Mouse (Mus musculus) right cerebral cortex, postnatal 10 days (tissue): ENCODE measurements around the gene 4930402H24Rik.

Experiments used
- DNase-seq, 2 experiments: peaks; one replicate each; pipeline ENCODE4 v3.0.0; 2021; ENCODE audit warnings: low spot score in 2 of 2

The 4930402H24Rik gene

DNA sequence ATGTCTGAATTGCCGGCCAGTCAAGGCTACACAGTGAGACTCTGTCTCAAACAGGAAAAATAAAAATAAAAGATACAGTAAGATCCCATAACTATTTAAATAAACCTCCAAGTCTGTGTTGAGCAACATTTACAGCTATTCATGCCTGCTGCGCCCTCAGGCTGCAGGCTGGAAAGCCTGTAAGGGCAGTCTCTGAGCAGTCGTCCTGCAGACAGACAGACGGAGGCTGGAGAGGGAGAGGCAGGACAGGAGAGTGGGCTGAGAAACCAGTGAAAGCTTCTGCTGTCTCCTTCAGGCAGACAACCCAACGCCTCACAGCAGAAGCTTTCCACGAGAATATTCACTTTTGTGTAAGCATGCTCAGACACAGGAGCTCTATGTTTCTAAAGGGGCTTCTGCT, 92.5 kb downstream of the 4930402H24Rik start:
- no peak for DNase-seq

DNA sequence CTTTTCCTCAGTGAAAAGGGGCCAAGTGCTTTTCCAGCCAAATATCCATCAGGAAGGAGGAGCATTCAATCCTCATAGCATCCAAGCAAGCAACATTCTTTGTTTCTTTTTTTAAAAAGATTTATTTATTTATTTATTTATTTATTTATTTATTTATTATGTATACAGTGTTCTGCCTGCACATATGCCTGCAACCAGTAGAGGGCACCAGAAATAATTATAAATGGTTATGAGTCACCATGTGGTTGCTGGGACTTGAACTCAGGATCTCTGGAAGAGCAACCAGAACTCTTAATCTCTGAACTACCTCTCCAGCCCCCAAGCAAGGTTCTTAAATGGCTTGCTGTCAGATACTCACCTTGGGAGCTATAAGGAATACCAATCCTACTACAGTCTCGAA, 93.7 kb downstream of the 4930402H24Rik start:
- DNase-seq, result no peak

DNA sequence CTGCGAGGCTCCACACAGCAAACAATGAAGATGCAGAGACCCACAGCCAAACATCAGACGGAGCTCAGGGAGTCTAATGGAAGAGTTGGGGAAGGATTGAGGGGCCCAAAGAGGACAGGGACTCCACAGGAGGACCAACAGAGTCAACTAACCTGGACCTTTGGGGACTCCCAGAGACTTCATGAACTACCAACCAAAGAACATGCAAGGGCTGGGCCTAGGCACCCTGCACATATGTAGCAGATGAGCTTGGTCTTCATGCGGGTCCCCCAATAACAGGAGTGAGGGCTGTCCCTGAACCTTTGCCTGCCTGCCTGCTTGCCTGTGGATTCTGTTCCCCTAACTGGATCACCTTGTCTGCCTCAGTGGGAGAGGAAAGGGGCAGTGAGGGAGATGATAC, 101.1 kb downstream of the 4930402H24Rik start:
- no peak for DNase-seq

DNA sequence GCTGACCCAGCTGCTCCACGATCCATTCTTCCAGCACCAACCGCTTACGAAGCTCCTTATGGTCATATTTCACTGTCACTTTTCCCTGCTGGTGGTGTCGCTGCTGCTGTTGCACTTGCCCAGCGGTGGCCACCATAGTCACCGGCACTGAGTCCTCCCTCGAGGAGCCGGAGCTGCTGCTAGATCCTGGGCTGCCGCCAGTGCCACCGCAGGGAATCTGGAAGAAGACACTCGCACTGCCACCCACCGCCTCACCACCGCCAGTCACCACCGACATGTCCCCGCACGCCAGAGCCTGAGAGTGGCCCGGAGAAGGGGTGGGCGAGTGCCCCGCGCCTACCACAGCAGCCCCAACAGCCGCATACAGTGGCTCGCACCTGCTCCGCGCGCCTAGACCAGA, 102.5 kb downstream of the 4930402H24Rik start:
- no peak for DNase-seq

DNA sequence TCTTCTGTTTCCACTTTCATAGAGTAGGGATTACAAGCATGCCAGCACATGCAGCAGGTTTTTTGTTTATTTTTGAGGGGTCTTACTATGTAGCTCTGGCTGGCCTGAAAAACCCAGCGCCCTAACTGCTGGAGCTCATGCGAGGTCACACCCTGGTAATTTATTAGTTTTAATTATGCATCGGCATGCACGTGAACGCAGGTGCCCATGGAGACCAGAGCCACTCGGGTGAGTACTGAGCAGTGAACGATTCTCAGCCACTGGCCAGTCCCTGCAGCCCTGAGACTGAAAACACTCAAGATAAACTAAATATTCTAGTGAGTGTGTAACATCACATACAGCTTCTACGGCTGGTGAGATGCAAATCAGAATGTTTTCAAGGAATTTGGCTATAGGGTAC, 110.5 kb downstream of the 4930402H24Rik start:
- DNase-seq, result no peak

DNA sequence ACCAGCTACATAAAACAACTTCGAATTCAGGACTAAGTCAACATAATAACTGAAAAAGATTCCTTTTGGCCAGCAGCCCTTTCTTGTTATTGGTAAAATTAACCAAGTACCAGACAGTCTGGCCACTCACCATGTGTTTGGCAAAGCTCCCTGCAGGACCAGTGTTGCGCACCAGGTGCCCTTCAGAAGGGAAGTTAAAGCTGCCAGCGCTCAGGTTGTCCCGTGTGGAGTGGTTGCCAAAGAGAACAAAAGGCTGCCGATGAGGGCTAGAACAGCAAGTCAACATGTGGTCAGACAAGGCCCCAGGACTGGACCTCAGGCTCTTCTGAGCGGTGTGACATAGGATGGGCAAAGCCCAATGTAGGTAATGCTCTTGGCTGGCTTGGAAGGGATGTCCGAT, 114.5 kb downstream of the 4930402H24Rik start:
- no peak for DNase-seq

DNA sequence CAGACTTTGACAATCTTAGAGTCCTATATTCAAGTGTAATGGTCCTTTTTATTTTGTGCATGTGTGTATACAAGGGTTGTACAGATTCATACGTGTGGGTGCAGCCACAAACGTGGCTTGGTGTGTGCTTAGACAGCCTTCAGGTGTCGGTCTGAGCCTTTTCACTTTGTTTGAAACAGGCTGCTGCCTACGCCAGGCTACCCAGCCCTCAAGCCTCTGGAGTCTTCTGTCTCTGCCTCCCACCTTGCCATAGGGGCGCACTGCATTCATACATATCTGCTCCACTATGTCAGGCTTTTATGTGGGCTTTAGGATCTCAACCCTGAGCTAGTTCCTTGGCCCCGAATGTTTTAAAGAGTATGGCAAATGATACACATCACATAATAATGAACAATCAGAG, 116.6 kb downstream of the 4930402H24Rik start:
- no peak for DNase-seq

DNA sequence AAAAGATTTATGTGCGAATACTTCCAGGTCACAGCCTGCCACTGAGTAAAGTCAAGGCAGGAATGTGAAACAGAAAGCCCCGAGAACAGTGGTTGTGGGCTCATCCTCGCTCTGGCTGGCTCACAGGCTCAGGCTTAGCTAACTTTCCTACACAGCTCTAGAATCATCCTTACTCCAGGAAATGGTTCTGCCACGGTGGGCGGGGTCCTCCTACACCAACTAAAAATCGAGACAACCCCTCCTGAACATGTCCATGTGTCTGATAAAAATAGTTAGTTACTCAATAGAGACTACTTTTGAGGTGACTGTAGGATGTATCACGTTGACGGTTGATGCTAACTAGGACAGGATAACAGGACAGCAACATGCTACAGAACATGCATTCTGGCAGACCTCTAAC, 117.2 kb downstream of the 4930402H24Rik start:
- peak in 1 of 2 experiments; percentile 36 for DNase-seq

DNA sequence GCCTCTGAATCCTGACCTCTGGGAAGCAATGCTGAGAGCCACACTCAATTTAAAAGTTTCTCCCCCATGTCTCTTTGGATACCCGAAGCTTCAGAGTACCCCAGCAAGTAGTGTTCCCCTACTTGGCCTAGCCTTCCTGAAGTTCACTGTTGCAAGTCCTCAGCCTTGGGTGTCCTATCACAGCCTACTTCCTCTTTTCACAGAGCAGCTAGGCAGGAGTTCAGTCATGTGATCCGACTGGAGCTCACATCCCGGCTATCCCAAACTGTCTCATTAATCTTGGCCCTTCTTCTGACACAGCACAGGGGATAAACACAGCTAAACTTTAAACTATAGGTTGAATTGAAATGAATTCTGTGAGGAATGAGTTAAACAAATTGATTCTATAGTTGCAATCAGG, 121.3 kb downstream of the 4930402H24Rik start:
- no peak for DNase-seq

DNA sequence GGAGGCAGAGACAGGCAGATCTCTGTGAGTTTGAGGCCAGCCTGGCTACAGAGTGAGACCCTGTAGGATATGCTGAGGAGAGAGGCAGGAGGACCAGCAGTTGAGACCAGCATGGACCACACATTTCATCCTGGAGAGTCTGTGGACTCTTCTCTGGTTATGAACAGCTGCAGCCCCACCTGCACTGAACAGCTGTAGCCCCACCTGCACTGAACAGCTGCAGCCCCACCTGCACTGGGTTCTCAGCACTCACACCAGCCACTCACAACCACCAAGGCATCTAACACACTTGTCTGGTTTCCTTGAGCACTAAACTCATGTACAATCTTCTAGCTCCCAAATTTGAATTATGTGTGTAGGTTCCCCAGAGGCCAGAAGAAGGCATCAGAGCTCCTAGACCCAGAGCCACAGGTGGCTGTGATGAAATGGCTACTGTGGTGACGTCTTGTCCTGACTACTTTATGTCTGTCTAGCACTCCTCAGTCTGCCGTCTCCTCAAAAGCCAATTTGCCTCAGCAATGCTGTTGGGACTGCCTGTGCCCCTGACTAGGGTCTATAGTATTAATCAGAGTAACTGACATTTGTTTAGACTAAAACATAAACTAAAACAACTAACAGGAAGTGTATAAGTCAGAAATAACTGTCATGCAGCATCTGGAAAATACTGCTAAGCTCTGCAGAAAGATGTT, 125.4 kb downstream of the 4930402H24Rik start:
- DNase-seq, result no peak

DNA sequence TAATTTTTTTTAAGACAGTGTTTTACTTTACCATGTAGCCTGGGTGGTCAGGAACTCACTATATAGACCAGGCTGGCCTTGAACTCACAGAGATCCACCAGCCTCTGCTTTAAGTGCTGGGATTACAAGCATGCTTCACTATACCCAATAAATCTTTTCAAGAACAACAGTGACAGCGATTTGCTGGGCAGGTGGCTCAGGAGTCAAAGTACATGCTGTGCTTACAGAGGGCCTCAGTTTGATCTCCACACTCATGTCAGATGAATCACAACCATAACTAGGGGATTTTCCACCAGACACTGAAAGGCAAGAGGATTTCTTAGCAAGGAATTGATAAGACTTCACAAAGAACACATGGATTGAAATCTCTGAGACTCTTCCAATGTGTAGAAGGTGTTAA, 126.3 kb downstream of the 4930402H24Rik start:
- DNase-seq, result no peak

DNA sequence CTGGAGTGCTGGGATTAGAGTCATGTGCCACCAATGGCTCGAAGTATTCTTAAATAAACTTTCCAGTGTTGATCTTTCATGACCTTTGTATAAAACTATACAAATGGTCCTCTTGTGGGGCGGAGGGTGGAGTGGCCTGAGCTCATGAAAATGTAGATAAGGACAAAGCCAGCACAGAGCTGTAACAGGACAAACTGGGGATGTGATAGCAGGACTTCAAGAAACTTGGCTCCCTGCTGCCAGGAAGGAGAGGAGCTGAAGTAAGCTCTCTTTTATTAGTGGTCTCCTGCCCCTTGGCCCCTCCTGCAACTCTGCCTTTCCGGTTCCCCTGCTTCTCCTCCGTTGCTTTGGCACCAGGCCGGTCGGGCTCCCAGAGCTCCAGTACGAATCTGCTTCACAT, 129.6 kb downstream of the 4930402H24Rik start:
- DNase-seq, result no peak

DNA sequence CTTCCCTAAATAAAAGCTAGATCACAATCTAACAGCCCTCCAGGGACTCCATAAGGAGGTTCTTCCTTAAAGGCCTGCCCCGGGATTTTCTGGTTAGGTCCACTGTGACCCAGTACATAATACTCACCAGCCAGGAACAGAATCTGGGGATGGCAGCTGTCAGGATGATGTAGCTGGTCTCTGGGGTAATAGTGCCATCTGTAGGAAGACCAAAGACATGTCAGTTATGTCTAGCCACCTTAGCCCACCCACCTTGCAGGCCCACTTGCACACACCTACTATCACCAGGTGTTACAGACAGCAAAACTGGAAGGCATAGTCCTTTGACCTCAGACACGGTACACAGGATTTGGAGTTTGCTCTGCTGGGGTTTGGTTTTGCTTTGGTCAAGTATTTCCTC, 138.7 kb downstream of the 4930402H24Rik start:
- no peak for DNase-seq

DNA sequence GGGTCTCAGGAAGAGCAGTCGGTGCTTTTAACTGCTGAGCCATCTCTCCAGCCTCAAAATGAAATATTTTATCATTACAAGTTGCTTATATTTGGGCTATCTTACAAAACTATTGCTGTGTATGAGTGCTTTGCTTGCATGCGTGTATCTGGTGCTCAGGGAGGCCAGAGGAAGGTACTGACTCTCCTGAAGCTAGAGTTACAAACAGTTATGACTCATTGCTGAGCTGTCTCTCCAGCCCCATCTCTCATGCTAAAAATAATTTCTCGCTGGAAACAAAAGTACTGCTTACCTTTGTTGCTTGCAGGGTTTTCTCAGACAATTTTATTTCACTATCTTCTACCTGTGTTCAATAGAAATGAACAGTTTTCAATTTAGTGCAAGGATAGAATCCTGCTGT, 140.8 kb downstream of the 4930402H24Rik start:
- no peak for DNase-seq

DNA sequence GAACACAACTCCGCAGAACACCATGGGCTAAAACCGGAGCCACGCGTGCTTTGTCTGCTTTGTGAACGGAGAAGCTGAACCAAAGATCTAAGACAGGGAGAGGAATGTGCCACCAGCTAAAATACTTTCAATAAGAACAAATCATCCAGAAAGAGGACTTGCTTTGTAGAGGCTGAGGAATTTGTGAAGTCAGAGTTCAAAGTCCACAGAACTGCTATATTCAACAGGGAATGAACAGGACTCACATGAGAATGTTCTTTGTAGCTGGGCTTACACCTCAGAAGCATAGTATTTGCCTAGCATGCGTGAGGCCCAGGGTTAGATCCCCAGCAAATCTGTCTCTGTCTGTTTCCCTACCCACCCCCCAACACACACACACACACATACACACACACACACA, 145.3 kb downstream of the 4930402H24Rik start:
- no peak for DNase-seq

DNA sequence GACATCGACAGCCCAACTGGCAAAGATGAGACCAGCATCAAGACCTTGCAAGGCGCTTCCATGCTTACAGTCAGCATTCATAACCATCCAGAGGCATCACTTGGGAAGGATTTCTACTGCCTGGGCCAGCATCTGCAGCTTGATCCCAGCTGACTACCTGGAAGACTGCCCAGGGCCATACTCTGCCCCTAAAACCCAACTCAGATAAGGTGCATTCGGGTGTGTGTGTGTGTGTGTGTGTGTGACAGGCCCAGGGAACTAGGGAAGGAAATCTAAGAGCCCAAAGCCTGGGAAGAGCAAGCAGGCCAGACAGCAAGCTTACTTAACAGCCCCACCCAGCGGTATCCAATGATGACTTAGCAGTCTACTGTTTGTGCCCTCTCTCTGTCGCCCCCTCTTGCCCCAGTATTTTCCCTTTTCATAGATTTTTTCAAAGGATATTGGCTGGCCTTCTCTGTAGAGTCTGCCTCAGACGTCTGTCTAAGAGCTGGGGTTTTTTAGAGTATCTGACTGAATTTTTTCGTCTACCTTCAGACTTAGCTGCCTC, 151.1 kb downstream of the 4930402H24Rik start:
- DNase-seq, result no peak

DNA sequence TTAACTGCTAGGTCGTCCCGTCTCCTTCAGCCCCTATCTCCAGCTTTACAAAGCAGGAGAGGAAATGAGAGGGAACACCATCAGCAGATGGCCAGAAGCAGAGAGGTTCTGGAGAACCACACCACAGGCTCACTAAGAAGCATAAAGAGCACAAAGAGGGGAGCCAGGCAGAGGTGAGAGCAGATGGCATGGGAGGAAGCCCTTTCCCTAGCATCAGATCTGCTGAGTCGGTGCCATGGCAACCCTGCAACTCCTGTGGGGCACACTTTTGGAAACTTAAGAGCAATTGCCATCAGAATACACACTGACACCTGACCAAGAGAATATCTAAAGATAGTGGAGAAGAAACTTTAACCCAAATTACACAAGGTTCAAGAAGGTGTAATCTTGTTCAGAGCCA, 151.6 kb downstream of the 4930402H24Rik start:
- no peak for DNase-seq

DNA sequence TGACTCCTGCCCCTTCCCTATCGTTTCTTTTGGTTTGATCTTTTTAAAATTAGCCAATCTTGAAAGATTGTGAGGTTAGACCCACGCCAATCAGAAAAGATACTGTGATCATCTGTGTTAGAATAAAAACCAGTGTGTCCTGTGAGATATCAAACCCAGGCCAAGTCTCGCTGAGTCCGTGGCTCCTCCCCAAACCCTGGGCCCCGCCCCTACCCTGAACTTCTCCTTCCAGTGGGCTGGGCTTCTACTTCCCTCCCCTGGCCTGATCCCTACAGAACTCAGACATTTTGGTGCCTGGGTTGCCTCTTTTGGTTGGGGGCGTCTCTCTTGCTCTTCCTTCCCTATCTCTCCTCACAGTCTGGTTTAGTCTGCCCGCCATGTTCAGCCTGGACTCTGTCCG, 155.8 kb downstream of the 4930402H24Rik start:
- no peak for DNase-seq

DNA sequence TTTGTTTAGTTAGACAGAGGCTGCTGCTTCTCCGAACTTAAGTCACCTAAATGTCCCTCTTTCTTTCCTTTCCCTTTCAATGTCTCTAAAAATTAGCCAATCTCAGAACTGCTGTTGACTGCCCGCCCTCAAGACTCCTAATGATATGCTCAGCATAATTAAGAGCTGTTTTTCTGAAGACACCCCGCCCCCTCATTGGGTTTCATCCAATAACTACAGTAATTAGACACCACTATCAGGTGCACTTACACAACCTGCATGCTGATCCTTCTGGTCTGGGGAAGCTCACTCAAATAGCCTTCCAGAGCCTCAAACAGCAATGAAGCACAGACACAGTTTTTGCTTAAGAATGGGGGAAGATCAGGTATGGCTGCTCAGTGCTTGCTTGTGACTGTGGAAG, 156.5 kb downstream of the 4930402H24Rik start:
- no peak for DNase-seq

DNA sequence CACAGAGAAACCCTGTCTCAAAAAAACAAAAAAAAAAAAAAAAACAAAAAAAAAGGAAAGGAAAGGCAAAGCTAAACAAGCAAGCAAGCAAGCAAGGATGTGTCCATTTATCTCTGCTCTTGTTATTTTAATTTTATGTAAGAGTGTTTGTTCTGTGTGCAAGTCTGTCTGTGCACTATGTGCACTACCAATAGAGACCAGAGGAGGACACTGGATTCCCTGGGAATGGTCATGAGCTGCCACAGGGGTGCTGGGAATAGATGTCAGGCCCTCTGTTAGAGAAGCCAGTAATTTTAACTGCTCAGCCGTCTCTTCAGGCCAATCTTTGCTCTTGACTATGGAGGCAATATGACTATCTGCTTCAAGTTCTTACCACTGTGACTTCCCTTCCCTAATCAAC, 162.6 kb downstream of the 4930402H24Rik start:
- DNase-seq, result no peak

DNA sequence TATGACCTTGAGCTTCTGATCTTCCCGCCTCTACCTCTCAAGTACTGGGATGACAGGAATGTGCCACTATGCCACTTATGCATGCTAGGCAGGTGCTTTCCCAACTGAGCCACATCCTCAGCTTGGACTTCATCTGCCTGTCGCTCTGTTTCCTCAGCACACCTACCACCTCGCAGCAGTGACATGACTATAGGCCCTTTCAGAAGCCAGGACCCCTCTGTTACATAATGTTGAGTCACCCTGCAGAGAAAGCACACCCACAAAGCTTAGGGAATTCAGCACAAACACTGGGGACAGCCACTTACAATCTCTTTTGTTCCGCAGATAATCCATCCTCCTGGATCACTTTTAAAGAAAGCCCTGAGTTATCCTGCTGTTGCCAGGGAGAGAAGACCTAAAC, 166.1 kb downstream of the 4930402H24Rik start:
- DNase-seq, result no peak

DNA sequence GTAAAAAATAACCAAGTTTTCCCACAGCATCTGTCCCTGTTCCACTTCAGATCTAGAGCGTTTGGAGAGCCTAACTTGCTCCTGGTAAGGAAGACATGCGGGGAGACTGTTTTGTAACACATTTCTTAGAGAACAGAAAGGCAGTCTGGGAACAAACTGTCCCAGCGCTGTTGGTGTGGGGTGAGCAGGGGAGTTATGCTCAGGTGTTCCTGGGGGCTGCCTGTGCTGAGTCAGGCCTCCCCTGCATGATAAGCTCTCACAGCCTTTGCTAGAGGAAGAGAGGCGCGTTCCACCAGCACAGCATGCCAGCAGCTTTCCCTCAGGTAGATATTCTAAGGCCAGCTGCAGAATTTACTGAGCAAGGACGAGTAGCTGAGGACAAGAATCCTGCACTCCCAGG, 168.2 kb downstream of the 4930402H24Rik start:
- no peak for DNase-seq

DNA sequence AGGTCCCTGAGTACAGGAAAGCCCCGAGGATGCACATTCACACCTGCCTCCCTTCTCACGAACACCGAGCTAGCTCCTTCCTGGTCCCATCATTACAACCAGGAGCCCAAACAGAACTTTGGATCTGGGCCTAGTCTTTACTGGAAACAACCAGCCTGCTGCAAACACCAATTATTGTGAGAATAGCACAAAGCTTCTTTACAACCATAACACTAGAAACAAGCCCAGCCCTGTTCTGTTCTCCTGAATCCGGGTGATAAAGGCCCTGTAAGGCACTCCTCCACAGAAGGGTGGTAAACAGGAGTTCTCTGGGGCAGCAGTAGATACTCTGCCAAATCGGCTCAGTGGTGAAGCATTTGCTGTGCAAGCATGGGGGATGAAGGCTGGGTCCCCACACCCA, 170.9 kb downstream of the 4930402H24Rik start:
- no peak for DNase-seq

DNA sequence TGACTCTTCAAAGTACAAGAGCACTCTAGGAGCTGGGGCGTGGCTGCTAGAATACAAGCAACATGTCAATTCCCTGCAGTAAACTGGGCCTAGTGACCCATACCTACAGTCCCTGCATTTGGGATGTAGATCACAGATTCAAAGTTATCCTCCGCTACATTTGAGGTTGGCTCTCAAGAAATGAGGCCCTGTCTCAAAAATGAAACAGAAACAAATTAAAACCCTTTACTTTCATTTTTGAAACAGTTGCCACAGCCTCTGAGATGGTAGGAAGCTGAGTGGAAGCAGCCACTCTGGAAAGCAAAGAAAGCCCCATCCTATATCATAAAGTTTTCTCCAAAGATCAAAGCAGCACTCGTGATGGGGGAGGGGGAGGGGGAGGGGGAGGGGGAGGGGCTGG, 172.8 kb downstream of the 4930402H24Rik start:
- DNase-seq, result no peak
